Mouse (Mus musculus) lung, embryonic 15.5 days (tissue): Measurements from ENCODE around the gene Syngr2. TPM values are rescaled to one million over a fixed set of nuclear protein-coding genes. Genes with fewer than 3 reads are reported as not detected.

Experiments
- ATAC-seq: fragments of 200-750 bp; cut with Nextera tagmentation; 2 replicates; pipeline ENCODE4 v1.8.0; 2017; ENCODE audit warnings: moderate number of reproducible peaks, borderline replicate concordance; ENCODE audit not compliant: low FRiP score, low TSS enrichment; ENCODE audit errors: extremely low read depth
- H3K27ac ChIP-seq: fragments of 300-500 bp; sonication (generic); 2 replicates; pipeline ENCODE4 v1.5.1; 2015; ENCODE audit warnings: moderate library complexity, mild to moderate bottlenecking, inconsistent platforms
- H3K27me3 ChIP-seq: fragments of 300-500 bp; sonication (generic); 2 replicates; pipeline ENCODE4 v1.6.1; 2015; ENCODE audit warnings: inconsistent platforms
- H3K36me3 ChIP-seq: fragments of 300-500 bp; sonication (generic); 2 replicates; pipeline ENCODE4 v1.6.1; 2015; ENCODE audit warnings: inconsistent platforms
- H3K4me1 ChIP-seq: fragments of 300-500 bp; sonication (generic); 2 replicates; pipeline ENCODE4 v1.6.1; 2015; ENCODE audit warnings: inconsistent platforms
- H3K4me2 ChIP-seq: fragments of 300-500 bp; sonication (generic); 2 replicates; pipeline ENCODE4 v1.6.1; 2015; ENCODE audit warnings: inconsistent platforms, mild to moderate bottlenecking, moderate library complexity
- H3K4me3 ChIP-seq: fragments of 300-500 bp; sonication (generic); 2 replicates; pipeline ENCODE4 v1.5.1; 2015; ENCODE audit warnings: mild to moderate bottlenecking, inconsistent platforms
- H3K9ac ChIP-seq: fragments of 300-500 bp; sonication (generic); 2 replicates; pipeline ENCODE4 v1.6.1; 2015; ENCODE audit warnings: inconsistent platforms
- H3K9me3 ChIP-seq: fragments of 300-500 bp; sonication (generic); 2 replicates; pipeline ENCODE4 v1.6.1; 2016; ENCODE audit warnings: inconsistent platforms
- WGBS: fragments of 180-500 bp; shearing (Covaris S2); methylation state at CpG from one replicate; pipeline ENCODE4 v1.1.7; 2015; 5-methylcytosine and 5-hydroxymethylcytosine counted together
- polyA plus RNA-seq: library from polyadenylated mRNA; unstranded; fragments of >200 nt; fragmentation: Nextera tagmentation; extraction: Ambion mirVana; gene quantifications from 2 replicates; pipeline ENCODE4 v1.2.1, GENCODE M21; 2015

Syngr2 gene
- 63.3 and 73.7 TPM in 2 replicates for polyA plus RNA-seq

- 1% methylated on average over 73 of the region's 75 CpGs for WGBS
- no peaks in the 10 kb centered on the region for H3K27me3 ChIP-seq
Observed at GRCm38 (mm10) chr11:117809407-117810311, at the start of gene Syngr2, which contains the start of gene Gm20708. Syngr2 (plus strand) TSS chr11:117809668. Gm20708 (plus strand) TSS chr11:117809668.

GRCm38 (mm10) chr11:117760374-117761119 is 48.9 kb upstream of the Syngr2 start:
- Histone ChIP-seq H3K27ac (no peak overlapping the region), H3K27me3 (no peaks in the 10 kb centered on the region), H3K9ac (no peak overlapping the region), H3K4me3 (no peak overlapping the region), H3K9me3 (no peaks in the 10 kb centered on the region), H3K36me3 (peaks cover 69% of the 10 kb centered on the region), H3K4me2 (no peak overlapping the region), H3K4me1 (no peaks in the 10 kb centered on the region)
- 84% methylated on average over 26 of the region's 26 CpGs for WGBS
- peak; percentile 32; the same call in 1 of the 2 replicates for ATAC-seq

More at GRCm38 (mm10) chr11:117809407-117810311, at the start of gene Syngr2, which contains the start of gene Gm20708:
- peak; percentile 79 for ATAC-seq
- H3K36me3 ChIP-seq, result peaks cover 23% of the 10 kb centered on the region
- H3K27ac ChIP-seq, result peak within 1 kb of the TSS; percentile 69
- H3K9me3 ChIP-seq, result no peaks in the 10 kb centered on the region
- peak within 1 kb of the TSS; percentile 78 for H3K4me3 ChIP-seq
- peak within 1 kb of the TSS; percentile 72 for H3K9ac ChIP-seq
- H3K4me1 ChIP-seq, result peaks cover 29% of the 10 kb centered on the region
- peak within 1 kb of the TSS; percentile 98 for H3K4me2 ChIP-seq

- 78% methylated on average over 13 of the region's 13 CpGs for WGBS
- Histone ChIP-seq H3K36me3 (peaks cover 58% of the 10 kb centered on the region), H3K4me1 (no peaks in the 10 kb centered on the region), H3K4me2 (no peak overlapping the region), H3K27ac (no peak overlapping the region), H3K4me3 (no peak overlapping the region), H3K27me3 (no peaks in the 10 kb centered on the region), H3K9me3 (no peaks in the 10 kb centered on the region), H3K9ac (no peak overlapping the region)
- ATAC-seq, result no peak
Observed at GRCm38 (mm10) chr11:117761801-117762200, 47.7 kb upstream of the Syngr2 start.

GRCm38 (mm10) chr11:117762246-117762645 is 47.2 kb upstream of the Syngr2 start:
- Histone ChIP-seq H3K27me3 (no peaks in the 10 kb centered on the region), H3K4me3 (no peak overlapping the region), H3K9ac (no peak overlapping the region), H3K9me3 (no peaks in the 10 kb centered on the region), H3K36me3 (peaks cover 54% of the 10 kb centered on the region), H3K4me1 (no peaks in the 10 kb centered on the region), H3K4me2 (no peak overlapping the region), H3K27ac (no peak overlapping the region)
- 81% methylated on average over 12 of the region's 12 CpGs for WGBS
- ATAC-seq, result no peak

- 84% methylated on average over 9 of the region's 9 CpGs for WGBS
Observed at GRCm38 (mm10) chr11:117764319-117764718, 45.1 kb upstream of the Syngr2 start.

GRCm38 (mm10) chr11:117765361-117765760 is 44.1 kb upstream of the Syngr2 start:
- no peak overlapping the region for H3K4me3 ChIP-seq
- H3K36me3 ChIP-seq, result peaks cover 31% of the 10 kb centered on the region
- ATAC-seq, result no peak
- WGBS, result 79% methylated on average over 5 of the region's 5 CpGs
- H3K27ac ChIP-seq, result no peak overlapping the region
- H3K4me1 ChIP-seq, result peaks cover 13% of the 10 kb centered on the region
- H3K4me2 ChIP-seq, result no peak overlapping the region
- no peak overlapping the region for H3K9ac ChIP-seq
- H3K9me3 ChIP-seq, result no peaks in the 10 kb centered on the region
- no peaks in the 10 kb centered on the region for H3K27me3 ChIP-seq

More at GRCm38 (mm10) chr11:117764319-117764718, 45.1 kb upstream of the Syngr2 start:
- no peak overlapping the region for H3K4me2 ChIP-seq
- no peak overlapping the region for H3K4me3 ChIP-seq
- no peak for ATAC-seq
- peaks cover 6% of the 10 kb centered on the region for H3K4me1 ChIP-seq
- no peaks in the 10 kb centered on the region for H3K27me3 ChIP-seq
- H3K27ac ChIP-seq, result no peak overlapping the region
- peaks cover 41% of the 10 kb centered on the region for H3K36me3 ChIP-seq
- H3K9ac ChIP-seq, result no peak overlapping the region
- no peaks in the 10 kb centered on the region for H3K9me3 ChIP-seq

- Histone ChIP-seq H3K36me3 (peaks cover 23% of the 10 kb centered on the region), H3K27me3 (no peaks in the 10 kb centered on the region), H3K27ac (no peak overlapping the region), H3K9ac (no peak overlapping the region), H3K4me1 (peaks cover 13% of the 10 kb centered on the region), H3K4me3 (no peak overlapping the region), H3K9me3 (no peaks in the 10 kb centered on the region), H3K4me2 (no peak overlapping the region)
- WGBS, result 75% methylated on average over 3 of the region's 3 CpGs
- ATAC-seq, result no peak
Observed at GRCm38 (mm10) chr11:117766275-117766674, 43.2 kb upstream of the Syngr2 start.

- Histone ChIP-seq H3K36me3 (peaks cover 10% of the 10 kb centered on the region), H3K4me3 (no peak overlapping the region), H3K9me3 (no peaks in the 10 kb centered on the region), H3K4me2 (no peak overlapping the region), H3K9ac (no peak overlapping the region), H3K27me3 (no peaks in the 10 kb centered on the region), H3K4me1 (peaks cover 13% of the 10 kb centered on the region), H3K27ac (peak overlapping the region; percentile 9; the same call in 1 of the 2 replicates)
- WGBS, result 57% methylated on average over 20 of the region's 20 CpGs
- ATAC-seq, result no peak
Observed at GRCm38 (mm10) chr11:117768725-117769682, 40.5 kb upstream of the Syngr2 start.

- Histone ChIP-seq H3K36me3 (peaks cover 5% of the 10 kb centered on the region), H3K27me3 (no peaks in the 10 kb centered on the region), H3K4me1 (peaks cover 13% of the 10 kb centered on the region), H3K9me3 (no peaks in the 10 kb centered on the region), H3K4me2 (no peak overlapping the region), H3K9ac (no peak overlapping the region), H3K4me3 (no peak overlapping the region), H3K27ac (0 out of 2 replicates have a peak overlapping the region, but pooled peaks have one; percentile 9)
- ATAC-seq, result no peak
- WGBS, result 69% methylated on average over 7 of the region's 7 CpGs
Observed at GRCm38 (mm10) chr11:117769683-117770047, 39.8 kb upstream of the Syngr2 start.

- Histone ChIP-seq H3K27me3 (no peaks in the 10 kb centered on the region), H3K9ac (no peak overlapping the region), H3K4me3 (no peak overlapping the region), H3K4me1 (peaks cover 13% of the 10 kb centered on the region), H3K36me3 (no peaks in the 10 kb centered on the region), H3K27ac (no peak overlapping the region), H3K9me3 (no peaks in the 10 kb centered on the region), H3K4me2 (no peak overlapping the region)
- ATAC-seq, result no peak
- WGBS, result 75% methylated on average over 10 of the region's 10 CpGs
Observed at GRCm38 (mm10) chr11:117770407-117770806, 39.1 kb upstream of the Syngr2 start.

GRCm38 (mm10) chr11:117772352-117772751 is 37.1 kb upstream of the Syngr2 start:
- WGBS, result 88% methylated on average over 7 of the region's 7 CpGs
- Histone ChIP-seq H3K9ac (no peak overlapping the region), H3K9me3 (no peaks in the 10 kb centered on the region), H3K4me2 (no peak overlapping the region), H3K4me3 (no peak overlapping the region), H3K27me3 (no peaks in the 10 kb centered on the region), H3K36me3 (no peaks in the 10 kb centered on the region), H3K27ac (no peak overlapping the region), H3K4me1 (peaks cover 15% of the 10 kb centered on the region)
- ATAC-seq, result no peak
